Mouse (Mus musculus): Measurements from ENCODE around the gene Erf. TPM values are rescaled to one million over a fixed set of nuclear protein-coding genes. Genes with fewer than 3 reads are reported as not detected.
A peak's percentile ranks its signal among the peaks of the same experiment; 100 is the strongest.

Gene Erf
- polyA plus RNA-seq, 1 experiment from 2014 or later: 6.5 TPM

- 92% methylated on average over 12 of the region's 12 CpGs for WGBS (ENCODE audit: insufficient replicate concordance)
- H3K4me3 ChIP-seq: no peak overlapping the region
These were observed 37.5 kb upstream of the Erf start for GRCm38 (mm10) chr7:25288011-25288410.

GRCm38 (mm10) chr7:25286989-25287388, 36.4 kb upstream of the Erf start:
- WGBS (ENCODE audit: insufficient replicate concordance): 74% methylated on average over 8 of the region's 8 CpGs
- no peak for ATAC-seq
- H3K27me3 ChIP-seq (replicated peaks): no peaks in the 10 kb centered on the region

More at GRCm38 (mm10) chr7:25288011-25288410, 37.5 kb upstream of the Erf start:
- Histone ChIP-seq H3K27me3 (replicated peaks) (no peaks in the 10 kb centered on the region), H3K4me2 (no peak overlapping the region), H3K9ac (no peak overlapping the region), H3K9me3 (replicated peaks) (0 out of 2 replicates have a peak, but pooled peaks cover 4% of the 10 kb centered on the region), H3K4me1 (peaks cover 29% of the 10 kb centered on the region), H3K27ac (no peak overlapping the region), H3K36me3 (peaks cover 84% of the 10 kb centered on the region)
- ATAC-seq: no peak

GRCm38 (mm10) chr7:25285511-25286238, 35.1 kb upstream of the Erf start:
- no peak for ATAC-seq
- Histone ChIP-seq H3K36me3 (peaks cover 61% of the 10 kb centered on the region), H3K9ac (no peak overlapping the region), H3K4me1 (peaks cover 43% of the 10 kb centered on the region), H3K27ac (no peak overlapping the region), H3K4me2 (no peak overlapping the region), H3K27me3 (replicated peaks) (no peaks in the 10 kb centered on the region), H3K9me3 (replicated peaks) (0 out of 2 replicates have a peak, but pooled peaks cover 4% of the 10 kb centered on the region), H3K4me3 (no peak overlapping the region)
- 89% methylated on average over 20 of the region's 20 CpGs for WGBS (ENCODE audit: insufficient replicate concordance)

More at GRCm38 (mm10) chr7:25286989-25287388, 36.4 kb upstream of the Erf start:
- Histone ChIP-seq H3K9me3 (replicated peaks) (0 out of 2 replicates have a peak, but pooled peaks cover 4% of the 10 kb centered on the region), H3K4me3 (no peak overlapping the region), H3K9ac (no peak overlapping the region), H3K4me1 (peaks cover 33% of the 10 kb centered on the region), H3K36me3 (peaks cover 74% of the 10 kb centered on the region), H3K4me2 (no peak overlapping the region), H3K27ac (no peak overlapping the region)

- Histone ChIP-seq H3K27me3 (replicated peaks) (no peaks in the 10 kb centered on the region), H3K27ac (no peak overlapping the region), H3K9me3 (replicated peaks) (0 out of 2 replicates have a peak, but pooled peaks cover 4% of the 10 kb centered on the region), H3K36me3 (peaks cover 52% of the 10 kb centered on the region), H3K4me2 (no peak overlapping the region), H3K9ac (no peak overlapping the region), H3K4me3 (no peak overlapping the region), H3K4me1 (peaks cover 52% of the 10 kb centered on the region)
- ATAC-seq: no peak
- 80% methylated on average over 5 of the region's 5 CpGs for WGBS (ENCODE audit: insufficient replicate concordance)
These were observed 34.2 kb upstream of the Erf start for GRCm38 (mm10) chr7:25284766-25285165.

- Histone ChIP-seq H3K4me3 (peak overlapping the region; percentile 83; the same call in 1 of the 2 replicates), H3K4me2 (peak overlapping the region; percentile 99), H3K27me3 (replicated peaks) (no peaks in the 10 kb centered on the region), H3K36me3 (peaks cover 46% of the 10 kb centered on the region), H3K9ac (peak overlapping the region; percentile 92), H3K9me3 (replicated peaks) (0 out of 2 replicates have a peak, but pooled peaks cover under 1% of the 10 kb centered on the region), H3K4me1 (peaks cover 58% of the 10 kb centered on the region), H3K27ac (peak overlapping the region; percentile 97)
- 62% methylated on average over 2 of the region's 2 CpGs for WGBS (ENCODE audit: insufficient replicate concordance)
- ATAC-seq: no peak
These were observed 33.6 kb upstream of the Erf start for GRCm38 (mm10) chr7:25284171-25284570.

- Histone ChIP-seq H3K9ac (peak overlapping the region; percentile 92), H3K4me1 (peaks cover 61% of the 10 kb centered on the region)
- ATAC-seq: no peak
These were observed 33.1 kb upstream of the Erf start for GRCm38 (mm10) chr7:25283637-25284036.

GRCm38 (mm10) chr7:25282731-25283211, 32.2 kb upstream of the Erf start:
- Histone ChIP-seq H3K9ac (peak overlapping the region; percentile 92), H3K27me3 (replicated peaks) (no peaks in the 10 kb centered on the region), H3K36me3 (peaks cover 32% of the 10 kb centered on the region), H3K4me2 (peak overlapping the region; percentile 99), H3K4me1 (peaks cover 68% of the 10 kb centered on the region), H3K4me3 (peak overlapping the region; percentile 83), H3K27ac (peak overlapping the region; percentile 97), H3K9me3 (replicated peaks) (no peaks in the 10 kb centered on the region)
- ATAC-seq: no peak
- WGBS (ENCODE audit: insufficient replicate concordance): under 1% methylated on average over 36 of the region's 36 CpGs

More at GRCm38 (mm10) chr7:25283637-25284036, 33.1 kb upstream of the Erf start:
- Histone ChIP-seq H3K36me3 (peaks cover 40% of the 10 kb centered on the region), H3K9me3 (replicated peaks) (no peaks in the 10 kb centered on the region), H3K4me3 (peak overlapping the region; percentile 83), H3K4me2 (peak overlapping the region; percentile 99), H3K27me3 (replicated peaks) (no peaks in the 10 kb centered on the region), H3K27ac (peak overlapping the region; percentile 97)
- 6% methylated on average over 5 of the region's 5 CpGs for WGBS (ENCODE audit: insufficient replicate concordance)

- peaks cover 24% of the 10 kb centered on the region for H3K36me3 ChIP-seq
- peak overlapping the region; percentile 83 for H3K4me3 ChIP-seq
- H3K4me2 ChIP-seq: peak overlapping the region; percentile 99
- peak; percentile 86 for ATAC-seq
- H3K9me3 ChIP-seq (replicated peaks): no peaks in the 10 kb centered on the region
- peak overlapping the region; percentile 97 for H3K27ac ChIP-seq
- H3K9ac ChIP-seq: peak overlapping the region; percentile 92
- H3K4me1 ChIP-seq: peaks cover 76% of the 10 kb centered on the region
- no peaks in the 10 kb centered on the region for H3K27me3 ChIP-seq (replicated peaks)
- WGBS (ENCODE audit: insufficient replicate concordance): under 1% methylated on average over 72 of the region's 108 CpGs
These were observed 31.4 kb upstream of the Erf start for GRCm38 (mm10) chr7:25281734-25282601.

- H3K9me3 ChIP-seq (replicated peaks): no peaks in the 10 kb centered on the region
- no peaks in the 10 kb centered on the region for H3K27me3 ChIP-seq (replicated peaks)
- peak overlapping the region; percentile 99 for H3K4me2 ChIP-seq
- peaks cover 83% of the 10 kb centered on the region for H3K4me1 ChIP-seq
- peak overlapping the region; percentile 97 for H3K27ac ChIP-seq
- 26% methylated on average over 12 of the region's 12 CpGs for WGBS (ENCODE audit: insufficient replicate concordance)
- peak overlapping the region; percentile 87 for H3K9ac ChIP-seq
- peak; percentile 60 for ATAC-seq
- H3K36me3 ChIP-seq: peaks cover 16% of the 10 kb centered on the region
- H3K4me3 ChIP-seq: peak overlapping the region; percentile 83
These were observed 30.7 kb upstream of the Erf start for GRCm38 (mm10) chr7:25281166-25281733.

- Histone ChIP-seq H3K27me3 (replicated peaks) (no peaks in the 10 kb centered on the region), H3K9ac (peak overlapping the region; percentile 87), H3K4me3 (peak overlapping the region; percentile 67), H3K9me3 (replicated peaks) (no peaks in the 10 kb centered on the region), H3K4me2 (peak overlapping the region; percentile 99), H3K36me3 (peaks cover 8% of the 10 kb centered on the region), H3K27ac (peak overlapping the region; percentile 97), H3K4me1 (peaks cover 86% of the 10 kb centered on the region)
- ATAC-seq: no peak
- 3% methylated on average over 6 of the region's 6 CpGs for whole genome bisulfite sequencing (ENCODE audit: insufficient replicate concordance)
These were observed 29.6 kb upstream of the Erf start for GRCm38 (mm10) chr7:25279861-25280791.

All from liver, embryonic 12.5 days (tissue).